Mouse (Mus musculus) inflammation-experienced regulatory T-cells, adult 16 weeks (primary cell): ENCODE results near the gene Gm20661. TPM values are rescaled to one million over a fixed set of nuclear protein-coding genes. Genes with fewer than 3 reads are reported as not detected.

Experiments
- polyA plus RNA-seq: library from polyadenylated mRNA; unstranded; fragments of 100-300 nt; shearing (Covaris generic); gene quantifications from one replicate; pipeline ENCODE4 v1.2.1, GENCODE M21; 2017

Gm20661 gene
- not detected for polyA plus RNA-seq

GRCm38 (mm10) chr9:107982681-107983346 lies at the start of gene Gm20661:
Gene Gm20661 (plus strand): TSS chr9:107983058.

GRCm38 (mm10) chr9:107935374-107935773 lies 47.5 kb upstream of the Gm20661 start, which contains the start of gene Camkv:
Gene Camkv (plus strand): TSS chr9:107935674.

DNA sequence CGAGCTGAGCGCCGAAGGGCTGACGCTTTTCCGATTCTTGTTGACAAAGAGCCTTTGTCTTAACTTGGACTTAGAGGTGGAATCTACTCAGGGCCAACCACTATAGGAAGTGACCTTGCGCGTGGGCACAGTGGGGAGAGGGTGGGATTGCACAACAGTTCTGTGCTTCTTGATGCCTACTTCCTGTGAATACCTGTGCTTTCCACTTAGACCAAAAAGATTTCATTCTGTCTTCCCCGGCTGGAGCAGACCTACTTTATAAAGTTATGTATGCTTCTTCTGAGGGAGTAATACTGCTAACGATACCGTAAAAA lies 33.0 kb upstream of the Gm20661 start, which contains the start of gene Traip:
Gene Traip, plus strand, starts transcription at position 215 of the 314 bp plus-strand sequence.

DNA sequence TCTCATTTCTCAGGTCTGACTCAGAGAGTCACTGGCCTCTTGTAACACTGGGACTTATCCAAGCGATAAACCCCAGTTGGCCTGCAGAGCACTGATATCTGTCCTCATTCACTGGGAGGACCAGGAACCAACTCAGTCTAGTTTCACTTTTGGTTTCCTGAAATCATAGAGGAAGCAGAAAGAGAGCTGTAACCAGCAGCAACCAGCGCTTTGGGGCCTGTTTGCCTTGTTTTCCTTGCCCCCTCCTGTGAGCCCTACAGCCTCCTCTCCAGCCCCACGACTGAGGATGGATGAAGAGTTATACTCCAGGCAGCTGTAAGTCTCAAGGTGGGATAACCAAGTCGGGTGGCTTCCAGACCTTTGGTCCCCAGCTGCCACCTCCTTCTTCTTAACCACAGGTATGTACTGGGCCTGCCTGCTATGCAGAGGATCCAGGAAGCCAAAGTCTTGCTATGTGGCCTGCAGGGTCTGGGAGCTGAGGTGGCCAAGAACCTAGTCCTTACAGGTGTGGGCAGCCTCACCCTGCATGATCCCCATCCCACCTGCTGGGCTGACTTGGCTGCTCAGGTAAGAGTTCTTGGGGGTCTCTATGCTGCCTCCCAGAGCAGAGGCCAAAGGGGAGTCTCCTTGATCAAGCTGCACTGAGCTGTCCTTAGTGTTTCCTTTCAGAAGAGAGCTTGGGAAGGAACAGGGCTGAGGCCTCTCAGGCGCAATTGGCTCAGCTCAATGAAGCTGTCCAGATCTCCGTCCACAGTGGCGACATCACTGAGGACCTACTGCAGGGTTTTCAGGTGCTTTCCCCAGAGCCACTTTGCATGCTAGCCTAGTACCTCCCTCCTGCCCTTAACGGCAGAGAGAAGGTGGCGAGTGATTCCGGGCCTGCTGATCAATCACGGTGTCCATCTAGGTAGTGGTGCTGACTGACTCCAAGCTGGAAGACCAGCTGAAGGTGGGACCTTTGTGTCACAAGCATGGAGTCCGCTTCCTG lies 7.2 kb upstream of the Gm20661 start, which contains the start of gene Uba7:
Gene Uba7, plus strand, starts transcription at position 107 of the 988 bp plus-strand sequence.

DNA sequence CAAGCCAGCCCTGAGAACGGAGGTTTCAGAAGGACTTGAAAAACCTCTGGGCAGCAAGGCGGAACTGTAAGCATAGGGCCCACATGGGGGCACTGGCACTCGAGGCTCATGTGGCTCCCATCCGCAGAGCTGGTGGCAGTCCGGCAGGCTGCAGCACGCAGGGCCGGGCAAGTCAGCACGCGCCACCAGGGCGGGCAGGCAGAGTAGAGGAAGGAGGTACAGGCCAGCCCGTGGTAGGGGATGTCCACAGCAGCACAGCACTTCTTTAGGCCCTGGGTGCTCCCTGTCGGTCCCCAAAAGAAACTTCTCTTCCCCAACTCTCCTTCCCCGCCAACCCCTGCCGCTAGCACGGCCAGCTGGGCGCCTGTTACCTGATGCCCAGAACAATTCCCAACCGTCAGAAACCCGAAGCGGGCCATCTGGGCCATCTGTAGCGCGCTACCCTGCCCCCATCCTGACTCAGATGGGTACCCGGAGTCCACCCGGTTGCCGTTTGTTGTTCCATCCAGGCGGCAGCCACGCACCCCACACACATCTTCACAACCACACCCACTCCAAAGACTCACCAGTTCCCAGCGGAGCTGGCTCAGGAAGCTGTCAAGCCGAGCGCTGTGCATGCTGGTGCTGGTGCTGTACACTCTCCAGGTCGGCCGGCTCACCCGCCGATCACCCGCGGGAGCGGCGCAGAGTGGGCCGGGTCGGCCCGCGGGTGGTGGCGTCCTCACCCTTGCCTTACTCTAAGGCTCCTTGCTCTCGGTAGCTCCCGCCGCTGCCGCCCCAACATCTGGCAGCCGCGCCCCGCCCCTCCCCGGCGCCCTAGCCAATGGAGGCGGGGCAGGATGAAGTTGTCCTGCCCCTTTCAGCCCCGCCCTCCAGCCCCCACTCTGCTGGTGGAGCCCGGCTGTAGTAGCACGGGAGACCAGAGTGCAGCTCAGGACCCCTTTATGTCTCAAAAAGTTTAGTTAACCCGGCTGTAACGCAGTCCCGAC lies 2.6 kb downstream of the Gm20661 start, which contains the start of gene Inka1:
Gene Inka1, minus strand, starts transcription at position 749 of the 989 bp plus-strand sequence.

GRCm38 (mm10) chr9:107992197-107992596 lies 9.3 kb downstream of the Gm20661 start, which contains the start of gene Cdhr4:
Gene Cdhr4 (plus strand): TSS chr9:107992497.

DNA sequence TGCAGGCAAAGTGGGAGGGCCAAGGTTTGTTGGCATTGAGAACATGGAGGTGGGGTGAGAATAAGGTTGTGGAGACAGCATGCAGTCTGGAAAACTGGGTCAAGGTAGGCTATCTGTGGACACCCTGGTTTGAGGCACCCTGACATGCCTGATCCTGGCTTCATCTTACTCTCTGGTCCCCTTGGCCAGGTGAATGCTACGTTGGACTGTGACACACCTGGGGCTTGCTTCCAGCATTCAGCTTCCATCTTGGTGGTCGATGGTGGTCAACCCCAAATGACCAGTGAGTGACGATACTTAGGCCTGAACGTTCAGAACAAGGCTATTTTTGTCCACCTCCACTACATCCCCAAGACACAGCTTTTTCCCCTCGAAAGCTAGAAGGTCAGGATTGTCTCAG lies 13.2 kb downstream of the Gm20661 start, which contains the start of gene Gm20662:
Gene Gm20662, plus strand, starts transcription at position 301 of the 400 bp plus-strand sequence.

DNA sequence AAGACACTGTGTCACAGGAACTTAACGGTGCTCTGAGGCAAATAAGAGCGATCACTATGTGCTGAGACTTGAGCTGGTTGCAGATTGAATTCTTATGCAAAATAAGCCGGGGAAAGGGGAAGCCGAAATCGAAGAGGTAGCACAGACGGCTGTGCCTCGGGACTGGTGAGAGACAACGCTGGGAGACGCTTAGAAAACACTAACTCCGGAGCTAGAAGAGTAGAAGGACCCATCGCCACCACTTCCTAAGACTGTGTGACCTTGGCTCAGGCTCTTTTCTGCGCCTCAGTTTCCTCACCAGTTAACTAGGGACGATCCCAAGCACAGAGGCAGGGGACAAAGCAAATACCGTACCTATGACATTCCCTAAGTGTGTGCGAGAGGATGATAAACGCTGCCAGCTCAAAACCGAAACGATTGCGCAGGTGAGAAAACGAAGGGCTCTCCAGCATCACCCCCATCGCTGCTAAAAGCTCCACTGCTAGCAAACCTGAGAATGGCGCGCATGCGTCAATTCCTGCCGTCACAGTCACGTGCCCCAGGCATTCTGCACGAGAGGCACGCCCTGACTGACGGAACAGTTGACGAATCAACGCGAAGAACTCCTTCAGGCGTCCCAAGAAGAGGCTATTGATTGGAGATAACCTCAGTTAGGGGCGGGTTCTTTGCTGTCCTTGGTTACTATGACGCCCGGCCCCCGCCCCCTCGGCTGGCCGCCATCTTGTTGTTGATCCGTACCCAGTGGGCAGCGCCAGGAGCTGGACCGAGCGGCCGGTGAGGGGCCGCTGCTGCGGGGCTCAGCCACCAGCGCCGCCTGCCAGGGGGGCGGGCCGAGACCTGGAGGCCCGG lies 19.3 kb downstream of the Gm20661 start, which contains the start of gene Ip6k1:
Gene Ip6k1, plus strand, starts transcription at position 580 of the 849 bp plus-strand sequence.

Other genes with a start within 250 kb of the Gm20661 start
- gene Rbm5, start 212.1 kb upstream of the Gm20661 start, polyA plus RNA-seq = 360 TPM
- 137 TPM for gene Rbm6, start 109.8 kb upstream of the Gm20661 start, polyA plus RNA-seq
- gene Mon1a, start 94.9 kb upstream of the Gm20661 start, polyA plus RNA-seq = 28.1 TPM
- not detected for gene Mst1r, start 76.2 kb upstream of the Gm20661 start, polyA plus RNA-seq
- gene Actl11, start 54.6 kb upstream of the Gm20661 start, polyA plus RNA-seq = not detected
- gene Camkv, start 47.4 kb upstream of the Gm20661 start, polyA plus RNA-seq = not detected
- gene Traip, start 32.9 kb upstream of the Gm20661 start, polyA plus RNA-seq = 8.0 TPM
- 356 TPM for gene Uba7, start 7.6 kb upstream of the Gm20661 start, polyA plus RNA-seq
- 2.0 TPM for gene Inka1, start 2.8 kb downstream of the Gm20661 start, polyA plus RNA-seq
- not detected for gene Cdhr4, start 9.4 kb downstream of the Gm20661 start, polyA plus RNA-seq
- gene Gm20662, start 13.3 kb downstream of the Gm20661 start, polyA plus RNA-seq = 0.93 TPM
- gene Ip6k1, start 19.4 kb downstream of the Gm20661 start, polyA plus RNA-seq = 91.0 TPM
- 37.8 TPM for gene Gmppb, start 66.2 kb downstream of the Gm20661 start, polyA plus RNA-seq
- gene Amigo3, start 70.1 kb downstream of the Gm20661 start, polyA plus RNA-seq = 4.7 TPM
- 3.8 TPM for gene Mst1, start 97.4 kb downstream of the Gm20661 start, polyA plus RNA-seq
- 207 TPM for gene Rnf123, start 100.3 kb downstream of the Gm20661 start, polyA plus RNA-seq
- gene Apeh, start 111.5 kb downstream of the Gm20661 start, polyA plus RNA-seq = 139 TPM
- 0.63 TPM for gene Bsn, start 207.3 kb downstream of the Gm20661 start, polyA plus RNA-seq